Mouse (Mus musculus): Measurements from ENCODE around the gene Nme1. TPM values are rescaled to one million over a fixed set of nuclear protein-coding genes. Genes with fewer than 3 reads are reported as not detected.

Gene Nme1
- polyA plus RNA-seq, 1 experiment = 217 TPM

- H3K36me3 ChIP-seq (ENCODE audit: control insufficient read depth, insufficient read depth, low read length) = peaks cover 14% of the 10 kb centered on the region; the same call in 1 of the 2 replicates
- no peaks in the 10 kb centered on the region for H3K27me3 ChIP-seq (ENCODE audit: control insufficient read depth, insufficient read depth, low read length)
- TF ChIP-seq POLR2A (IDR thresholded peaks at IDR 0.05; ENCODE audit: control insufficient read depth, extremely low read depth, insufficient read depth, low read length, poor library complexity) (no peak), CTCF (IDR thresholded peaks at IDR 0.05; ENCODE audit: borderline replicate concordance, control insufficient read depth, extremely low read depth, insufficient read depth, low read length, poor library complexity) (no peak)
- DNase-seq = no peak
- peak within 1 kb of the TSS; percentile 44; the same call in 1 of the 2 replicates for H3K27ac ChIP-seq (ENCODE audit: control insufficient read depth, insufficient read depth, low read length)
- H3K4me1 ChIP-seq (replicated peaks; ENCODE audit: control insufficient read depth, insufficient read depth, low read length) = peaks cover 12% of the 10 kb centered on the region
- 2% methylated on average over 6 of the region's 6 CpGs for WGBS
- peak within 1 kb of the TSS; percentile 73 for H3K4me3 ChIP-seq (ENCODE audit: control insufficient read depth, insufficient read depth, low read length)
Observed at GRCm38 (mm10) chr11:93956159-93956558, 12.2 kb downstream of the Nme1 start, which contains the start of gene Nme2. Nme2 (minus strand) TSS chr11:93956259.

GRCm38 (mm10) chr11:93955256-93956150 lies 12.8 kb downstream of the Nme1 start:
- Histone ChIP-seq H3K36me3 (ENCODE audit: control insufficient read depth, insufficient read depth, low read length) (peaks cover 14% of the 10 kb centered on the region; the same call in 1 of the 2 replicates), H3K4me1 (replicated peaks; ENCODE audit: control insufficient read depth, insufficient read depth, low read length) (peaks cover 12% of the 10 kb centered on the region), H3K27ac (ENCODE audit: control insufficient read depth, insufficient read depth, low read length) (peak overlapping the region; percentile 44; the same call in 1 of the 2 replicates), H3K4me3 (ENCODE audit: control insufficient read depth, insufficient read depth, low read length) (peak overlapping the region; percentile 73), H3K27me3 (ENCODE audit: control insufficient read depth, insufficient read depth, low read length) (no peaks in the 10 kb centered on the region)
- WGBS = under 1% methylated on average over 67 of the region's 67 CpGs
- TF ChIP-seq CTCF (IDR thresholded peaks at IDR 0.05; ENCODE audit: borderline replicate concordance, control insufficient read depth, extremely low read depth, insufficient read depth, low read length, poor library complexity) (peak; percentile 41; the same call in 1 of the 2 replicates), POLR2A (IDR thresholded peaks at IDR 0.05; ENCODE audit: control insufficient read depth, extremely low read depth, insufficient read depth, low read length, poor library complexity) (0 out of 2 replicates have a peak, but pooled peaks have one; percentile 30)
- DNase-seq = peak; percentile 95

GRCm38 (mm10) chr11:93954738-93955255 lies 13.5 kb downstream of the Nme1 start:
- H3K27me3 ChIP-seq (ENCODE audit: control insufficient read depth, insufficient read depth, low read length) = no peaks in the 10 kb centered on the region
- WGBS = 49% methylated on average over 13 of the region's 13 CpGs
- no peak for TF ChIP-seq CTCF (IDR thresholded peaks at IDR 0.05; ENCODE audit: borderline replicate concordance, control insufficient read depth, extremely low read depth, insufficient read depth, low read length, poor library complexity)
- TF ChIP-seq POLR2A (IDR thresholded peaks at IDR 0.05; ENCODE audit: control insufficient read depth, extremely low read depth, insufficient read depth, low read length, poor library complexity) = no peak
- H3K4me1 ChIP-seq (replicated peaks; ENCODE audit: control insufficient read depth, insufficient read depth, low read length) = peaks cover 12% of the 10 kb centered on the region
- DNase-seq = no peak
- peaks cover 14% of the 10 kb centered on the region; the same call in 1 of the 2 replicates for H3K36me3 ChIP-seq (ENCODE audit: control insufficient read depth, insufficient read depth, low read length)
- peak overlapping the region; percentile 73 for H3K4me3 ChIP-seq (ENCODE audit: control insufficient read depth, insufficient read depth, low read length)
- H3K27ac ChIP-seq (ENCODE audit: control insufficient read depth, insufficient read depth, low read length) = no peak overlapping the region

GRCm38 (mm10) chr11:93952376-93952775 lies 15.9 kb downstream of the Nme1 start:
- no peak overlapping the region for H3K27ac ChIP-seq (ENCODE audit: control insufficient read depth, insufficient read depth, low read length)
- no peak for DNase-seq
- H3K4me1 ChIP-seq (replicated peaks; ENCODE audit: control insufficient read depth, insufficient read depth, low read length) = peaks cover 12% of the 10 kb centered on the region
- no peaks in the 10 kb centered on the region for H3K27me3 ChIP-seq (ENCODE audit: control insufficient read depth, insufficient read depth, low read length)
- H3K36me3 ChIP-seq (ENCODE audit: control insufficient read depth, insufficient read depth, low read length) = no peaks in the 10 kb centered on the region
- no peak for TF ChIP-seq POLR2A (IDR thresholded peaks at IDR 0.05; ENCODE audit: control insufficient read depth, extremely low read depth, insufficient read depth, low read length, poor library complexity)
- TF ChIP-seq CTCF (IDR thresholded peaks at IDR 0.05; ENCODE audit: borderline replicate concordance, control insufficient read depth, extremely low read depth, insufficient read depth, low read length, poor library complexity) = no peak
- WGBS = 91% methylated on average over 5 of the region's 5 CpGs
- H3K4me3 ChIP-seq (ENCODE audit: control insufficient read depth, insufficient read depth, low read length) = no peak overlapping the region

GRCm38 (mm10) chr11:93950045-93950444 lies 18.3 kb downstream of the Nme1 start:
- WGBS = 97% methylated on average over 1 of the region's 1 CpGs
- Histone ChIP-seq H3K27me3 (ENCODE audit: control insufficient read depth, insufficient read depth, low read length) (no peaks in the 10 kb centered on the region), H3K4me3 (ENCODE audit: control insufficient read depth, insufficient read depth, low read length) (no peak overlapping the region), H3K27ac (ENCODE audit: control insufficient read depth, insufficient read depth, low read length) (no peak overlapping the region), H3K4me1 (replicated peaks; ENCODE audit: control insufficient read depth, insufficient read depth, low read length) (peaks cover 2% of the 10 kb centered on the region), H3K36me3 (ENCODE audit: control insufficient read depth, insufficient read depth, low read length) (peaks cover 3% of the 10 kb centered on the region; the same call in 1 of the 2 replicates)
- no peak for DNase-seq
- TF ChIP-seq POLR2A (IDR thresholded peaks at IDR 0.05; ENCODE audit: control insufficient read depth, extremely low read depth, insufficient read depth, low read length, poor library complexity) (no peak), CTCF (IDR thresholded peaks at IDR 0.05; ENCODE audit: borderline replicate concordance, control insufficient read depth, extremely low read depth, insufficient read depth, low read length, poor library complexity) (no peak)

GRCm38 (mm10) chr11:93948887-93949567 lies 19.3 kb downstream of the Nme1 start:
- 95% methylated on average over 9 of the region's 9 CpGs for WGBS

More at GRCm38 (mm10) chr11:93948887-93949567, 19.3 kb downstream of the Nme1 start:
- Histone ChIP-seq H3K4me3 (ENCODE audit: control insufficient read depth, insufficient read depth, low read length) (no peak overlapping the region), H3K36me3 (ENCODE audit: control insufficient read depth, insufficient read depth, low read length) (peaks cover 3% of the 10 kb centered on the region; the same call in 1 of the 2 replicates), H3K27ac (ENCODE audit: control insufficient read depth, insufficient read depth, low read length) (no peak overlapping the region), H3K4me1 (replicated peaks; ENCODE audit: control insufficient read depth, insufficient read depth, low read length) (no peaks in the 10 kb centered on the region), H3K27me3 (ENCODE audit: control insufficient read depth, insufficient read depth, low read length) (no peaks in the 10 kb centered on the region)
- TF ChIP-seq POLR2A (IDR thresholded peaks at IDR 0.05; ENCODE audit: control insufficient read depth, extremely low read depth, insufficient read depth, low read length, poor library complexity) (no peak), CTCF (IDR thresholded peaks at IDR 0.05; ENCODE audit: borderline replicate concordance, control insufficient read depth, extremely low read depth, insufficient read depth, low read length, poor library complexity) (no peak)
- no peak for DNase-seq

Measured in thymus, adult 2 months (tissue).